Mouse (Mus musculus) erythroblast, embryonic 14.5 days (primary cell): ENCODE data around the gene Rrad. TPM values are rescaled to one million over a fixed set of nuclear protein-coding genes. Genes with fewer than 3 reads are reported as not detected.

ENCODE experiments used
- H3K27me3 ChIP-seq: 2 replicates; pipeline ENCODE4 v1.6.1; 2012; ENCODE audit warnings: inconsistent platforms; ENCODE audit not compliant: control insufficient read depth
- H3K36me3 ChIP-seq: 2 replicates; pipeline ENCODE4 v1.6.1; 2012; ENCODE audit warnings: mild to moderate bottlenecking, inconsistent platforms; ENCODE audit not compliant: control insufficient read depth
- H3K4me1 ChIP-seq: 2 replicates; pipeline ENCODE4 v1.6.1; 2012; ENCODE audit warnings: inconsistent platforms; ENCODE audit not compliant: control insufficient read depth
- H3K4me3 ChIP-seq: replicated peaks from 2 replicates; pipeline ENCODE3; 2012; ENCODE audit warnings: moderate library complexity, mild to moderate bottlenecking, inconsistent platforms
- H3K9me3 ChIP-seq: 2 replicates; pipeline ENCODE4 v1.6.1; 2012; ENCODE audit warnings: low read length, inconsistent platforms, mixed read lengths; ENCODE audit not compliant: control insufficient read depth
- GATA1 ChIP-seq: IDR thresholded peaks from 2 replicates; pipeline ENCODE4 v1.6.1; 2012; ENCODE audit warnings: low read length, inconsistent platforms, mixed read lengths
- TAL1 ChIP-seq: IDR thresholded peaks from 3 replicates; pipeline ENCODE4 v1.6.1; 2012; ENCODE audit warnings: low read length, inconsistent platforms, mixed read lengths
- polyA plus RNA-seq: library from polyadenylated mRNA; stranded (reverse); fragments of >175 nt; gene quantifications from 2 replicates; pipeline ENCODE4 v1.2.3, GENCODE M21; 2012

Gene Rrad
- polyA plus RNA-seq, 1 experiment = 0.05 TPM

DNA sequence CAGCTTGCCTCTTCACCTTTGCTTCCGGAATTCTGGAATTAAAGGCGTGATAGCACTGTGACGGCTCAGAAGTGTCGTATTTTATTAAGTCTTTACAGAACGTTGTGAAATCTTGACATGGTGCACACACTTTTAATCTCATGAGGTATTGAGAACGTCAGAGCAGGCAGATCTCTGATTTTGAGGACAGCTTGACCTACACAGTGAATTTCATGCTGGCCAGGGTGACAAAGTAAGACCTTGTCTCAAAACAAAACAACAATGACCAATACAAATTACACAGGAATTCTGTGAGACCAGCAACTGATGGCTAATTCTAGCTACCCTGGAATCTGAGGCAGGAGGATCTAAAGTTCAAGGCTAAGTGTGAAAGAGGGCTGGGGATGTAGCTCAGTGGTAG is 38.6 kb downstream of the Rrad start:
- Histone ChIP-seq H3K9me3 (no peaks in the 10 kb centered on the region), H3K4me3 (no peak overlapping the region), H3K36me3 (peaks cover 25% of the 10 kb centered on the region), H3K4me1 (peaks cover 33% of the 10 kb centered on the region), H3K27me3 (no peaks in the 10 kb centered on the region)
- TF ChIP-seq TAL1 = no peak
- TF ChIP-seq GATA1 = no peak

GRCm38 (mm10) chr8:104591856-104592255 is 39.3 kb downstream of the Rrad start:
- peaks cover 25% of the 10 kb centered on the region for H3K36me3 ChIP-seq
- peaks cover 33% of the 10 kb centered on the region for H3K4me1 ChIP-seq
- peak overlapping the region; percentile 84 for H3K4me3 ChIP-seq
- TF ChIP-seq TAL1 (no peak), GATA1 (no peak)
- H3K27me3 ChIP-seq = no peaks in the 10 kb centered on the region
- H3K9me3 ChIP-seq = no peaks in the 10 kb centered on the region

- TF ChIP-seq GATA1 (no peak), TAL1 (no peak)
- peaks cover 22% of the 10 kb centered on the region for H3K36me3 ChIP-seq
- H3K27me3 ChIP-seq = no peaks in the 10 kb centered on the region
- H3K9me3 ChIP-seq = no peaks in the 10 kb centered on the region
- peaks cover 31% of the 10 kb centered on the region for H3K4me1 ChIP-seq
- peak within 1 kb of the TSS; percentile 84 for H3K4me3 ChIP-seq
Observed at GRCm38 (mm10) chr8:104591133-104591834, 39.8 kb downstream of the Rrad start, which contains the start of gene Pdp2. Gene Pdp2, plus strand, starts transcription at chr8:104591451.

- Histone ChIP-seq H3K27me3 (no peaks in the 10 kb centered on the region), H3K4me1 (peaks cover 25% of the 10 kb centered on the region)
Observed at GRCm38 (mm10) chr8:104590284-104590683, 40.8 kb downstream of the Rrad start.

GRCm38 (mm10) chr8:104584522-104584921 is 46.6 kb downstream of the Rrad start:
- Histone ChIP-seq H3K4me1 (no peaks in the 10 kb centered on the region), H3K9me3 (no peaks in the 10 kb centered on the region), H3K4me3 (no peak overlapping the region), H3K36me3 (no peaks in the 10 kb centered on the region), H3K27me3 (no peaks in the 10 kb centered on the region)
- TF ChIP-seq TAL1 (no peak), GATA1 (no peak)

More at GRCm38 (mm10) chr8:104590284-104590683, 40.8 kb downstream of the Rrad start:
- no peak overlapping the region for H3K4me3 ChIP-seq
- no peaks in the 10 kb centered on the region for H3K9me3 ChIP-seq
- TF ChIP-seq TAL1 (no peak), GATA1 (no peak)
- H3K36me3 ChIP-seq = peaks cover 18% of the 10 kb centered on the region

Other genes with a start within 250 kb of the Rrad start
- 0.01 and 0.02 TPM in 2 replicates for gene Cmtm4, start 235.5 kb downstream of the Rrad start, polyA plus RNA-seq
- gene Dync1li2, start 188.3 kb downstream of the Rrad start, polyA plus RNA-seq = 1.1 and 1.4 TPM in 2 replicates
- not detected in 2 replicates for gene Terb1, start 121.4 kb downstream of the Rrad start, polyA plus RNA-seq
- 0.29 and 0.39 TPM in 2 replicates for gene Nae1, start 96.7 kb downstream of the Rrad start, polyA plus RNA-seq
- gene Car7, start 96.6 kb downstream of the Rrad start, polyA plus RNA-seq = not detected in 2 replicates
- 0.01 and 0.02 TPM in 2 replicates for gene Pdp2, start 39.9 kb downstream of the Rrad start, polyA plus RNA-seq
- gene Cdh16, start 6.9 kb downstream of the Rrad start, polyA plus RNA-seq = 0.08 TPM in 1 of 2 replicates, not detected in the other
- gene Ciao2b, start 10.6 kb upstream of the Rrad start, polyA plus RNA-seq = 7.5 and 10.3 TPM in 2 replicates
- gene Ces2a, start 102.7 kb upstream of the Rrad start, polyA plus RNA-seq = not detected in 2 replicates
- not detected in 2 replicates for gene Ces2b, start 200.2 kb upstream of the Rrad start, polyA plus RNA-seq
- not detected in 2 replicates for gene Ces2c, start 215.7 kb upstream of the Rrad start, polyA plus RNA-seq